Mouse (Mus musculus): ENCODE results near the gene Gm5538. TPM values are rescaled to one million over a fixed set of nuclear protein-coding genes. Genes with fewer than 3 reads are reported as not detected.

Gene Gm5538
- not detected for polyA plus RNA-seq (2014; fragmentation: Illumina TruSeq; extraction: RNeasy Lipid Tissue Mini Kit (QIAGEN cat#74804); ENCODE audit: low read depth, low replicate concordance)

GRCm38 (mm10) chr3:59729490-59729889 is at the start of gene Gm5538:
Gm5538 (plus strand) TSS chr3:59729790.

Other genes with a start within 250 kb of the Gm5538 start
- gene Gm8298, start 131.3 kb downstream of the Gm5538 start, polyA plus RNA-seq (2014; fragmentation: Illumina TruSeq; extraction: RNeasy Lipid Tissue Mini Kit (QIAGEN cat#74804); ENCODE audit: low read depth, low replicate concordance), result not detected
- not detected for gene C130079G13Rik, start 195.4 kb downstream of the Gm5538 start, polyA plus RNA-seq (2014; fragmentation: Illumina TruSeq; extraction: RNeasy Lipid Tissue Mini Kit (QIAGEN cat#74804); ENCODE audit: low read depth, low replicate concordance)

All from liver, adult 10 weeks (tissue).